Mouse (Mus musculus) telencephalon, adult 2 months (tissue): ENCODE results near the gene Rad9a.

Experiments used
- DNase-seq: peaks from one replicate; pipeline ENCODE4 v3.0.0-alpha.2; 2011; ENCODE audit warnings: low read depth, low spot score

Rad9a gene

GRCm38 (mm10) chr19:4218293-4218692 is 16.8 kb upstream of the Rad9a start:
- DNase-seq = no peak

- DNase-seq = no peak
Measured at GRCm38 (mm10) chr19:4217855-4218254, 16.4 kb upstream of the Rad9a start.

- no peak for DNase-seq
Measured at GRCm38 (mm10) chr19:4217140-4217539, 15.7 kb upstream of the Rad9a start.

GRCm38 (mm10) chr19:4216041-4216685 is 14.7 kb upstream of the Rad9a start:
- DNase-seq = no peak

- DNase-seq = no peak
Measured at GRCm38 (mm10) chr19:4215451-4215840, 14.0 kb upstream of the Rad9a start.

- no peak for DNase-seq
Measured at GRCm38 (mm10) chr19:4214771-4215450, 13.4 kb upstream of the Rad9a start.

GRCm38 (mm10) chr19:4214071-4214770 is 12.8 kb upstream of the Rad9a start, which contains the start of the genes Clcf1 and AC109138.7:
Gene Clcf1 (plus strand): TSS chr19:4214238.
Gene AC109138.7 (plus strand): TSS chr19:4214357.
- DNase-seq = no peak

GRCm38 (mm10) chr19:4213524-4213974 is 12.1 kb upstream of the Rad9a start:
- no peak for DNase-seq

GRCm38 (mm10) chr19:4211891-4212588 is 10.6 kb upstream of the Rad9a start:
- DNase-seq = no peak

GRCm38 (mm10) chr19:4208563-4208962 is 7.1 kb upstream of the Rad9a start:
- no peak for DNase-seq

GRCm38 (mm10) chr19:4206971-4207370 is 5.5 kb upstream of the Rad9a start:
- no peak for DNase-seq

- DNase-seq = no peak
Measured at GRCm38 (mm10) chr19:4204889-4205288, 3.4 kb upstream of the Rad9a start.

- no peak for DNase-seq
Measured at GRCm38 (mm10) chr19:4203604-4204326, 2.3 kb upstream of the Rad9a start.

- no peak for DNase-seq
Measured at GRCm38 (mm10) chr19:4203148-4203547, 1.7 kb upstream of the Rad9a start.

GRCm38 (mm10) chr19:4202149-4202548 is 687 bp upstream of the Rad9a start:
- DNase-seq = no peak

GRCm38 (mm10) chr19:4197180-4197579 is 4.3 kb downstream of the Rad9a start:
- DNase-seq = no peak

- no peak for DNase-seq
Measured at GRCm38 (mm10) chr19:4196548-4196947, 4.9 kb downstream of the Rad9a start.

- no peak for DNase-seq
Measured at GRCm38 (mm10) chr19:4196048-4196447, 5.4 kb downstream of the Rad9a start.

- no peak for DNase-seq
Measured at GRCm38 (mm10) chr19:4194776-4195650, 6.4 kb downstream of the Rad9a start.

GRCm38 (mm10) chr19:4194021-4194724 is 7.3 kb downstream of the Rad9a start:
- DNase-seq = no peak
